Mouse (Mus musculus) frontal cortex, postnatal 14 days (tissue): ENCODE measurements around the gene Tmigd3.
A peak's percentile ranks its signal among the peaks of the same experiment; 100 is the strongest.

ENCODE experiments used
- DNase-seq, 2 experiments: peaks; one replicate each; pipeline ENCODE4 v3.0.0; 2022; ENCODE audit warnings: low spot score in 2 of 2

The Tmigd3 gene

GRCm38 (mm10) chr3:105931095-105931494 lies 60.4 kb downstream of the Tmigd3 start:
- no peak for DNase-seq

GRCm38 (mm10) chr3:105932240-105933071 lies 61.8 kb downstream of the Tmigd3 start, which contains the start of gene I830077J02Rik:
I830077J02Rik (minus strand) TSS chr3:105932664.
- DNase-seq = no peak

- DNase-seq = no peak
Measured at GRCm38 (mm10) chr3:105933926-105934325, 63.2 kb downstream of the Tmigd3 start.

- no peak for DNase-seq
Measured at GRCm38 (mm10) chr3:105935033-105935432, 64.3 kb downstream of the Tmigd3 start.

- no peak for DNase-seq
Measured at GRCm38 (mm10) chr3:105936111-105936510, 65.4 kb downstream of the Tmigd3 start.

GRCm38 (mm10) chr3:105951348-105951747 lies 80.6 kb downstream of the Tmigd3 start:
- no peak for DNase-seq

- DNase-seq = no peak
Measured at GRCm38 (mm10) chr3:105957235-105957634, 86.5 kb downstream of the Tmigd3 start.

- no peak for DNase-seq
Measured at GRCm38 (mm10) chr3:105958204-105958603, 87.5 kb downstream of the Tmigd3 start.

- peak; percentile 93 to 94 for DNase-seq
Measured at GRCm38 (mm10) chr3:105958974-105959580, 88.4 kb downstream of the Tmigd3 start, which contains the start of gene Wdr77. Wdr77 (plus strand) TSS chr3:105959369.

GRCm38 (mm10) chr3:105959585-105959984 lies 88.9 kb downstream of the Tmigd3 start:
- DNase-seq = no peak

- DNase-seq = no peak
Measured at GRCm38 (mm10) chr3:105959999-105960398, 89.3 kb downstream of the Tmigd3 start, which contains the start of gene Atp5f1. Atp5f1 (minus strand) TSS chr3:105960099.

GRCm38 (mm10) chr3:105960700-105961099 lies 90.0 kb downstream of the Tmigd3 start:
- no peak for DNase-seq

GRCm38 (mm10) chr3:105971831-105972446 lies 101.2 kb downstream of the Tmigd3 start:
- no peak for DNase-seq

- DNase-seq = no peak
Measured at GRCm38 (mm10) chr3:105973411-105973810, 102.7 kb downstream of the Tmigd3 start, which contains the start of gene Ovgp1. Ovgp1 (plus strand) TSS chr3:105973711.
